Mouse (Mus musculus) splenic B cell, adult 2 months (primary cell): ENCODE measurements around the gene Tnk1.

Source experiments
- DNase-seq: peaks from one replicate; pipeline ENCODE4 v3.0.0-alpha.2; 2011; ENCODE audit warnings: low read depth, low spot score
- H3K27me3 ChIP-seq: 2 replicates; pipeline ENCODE4 v1.6.1; 2012; ENCODE audit warnings: mild to moderate bottlenecking, low read length, moderate library complexity, mixed read lengths; ENCODE audit not compliant: control insufficient read depth, poor library complexity, insufficient read depth, severe bottlenecking
- H3K36me3 ChIP-seq: 2 replicates; pipeline ENCODE4 v1.6.1; 2012; ENCODE audit warnings: mild to moderate bottlenecking, low read length, moderate library complexity, mixed read lengths; ENCODE audit not compliant: control insufficient read depth, poor library complexity, insufficient read depth, severe bottlenecking

The Tnk1 gene

DNA sequence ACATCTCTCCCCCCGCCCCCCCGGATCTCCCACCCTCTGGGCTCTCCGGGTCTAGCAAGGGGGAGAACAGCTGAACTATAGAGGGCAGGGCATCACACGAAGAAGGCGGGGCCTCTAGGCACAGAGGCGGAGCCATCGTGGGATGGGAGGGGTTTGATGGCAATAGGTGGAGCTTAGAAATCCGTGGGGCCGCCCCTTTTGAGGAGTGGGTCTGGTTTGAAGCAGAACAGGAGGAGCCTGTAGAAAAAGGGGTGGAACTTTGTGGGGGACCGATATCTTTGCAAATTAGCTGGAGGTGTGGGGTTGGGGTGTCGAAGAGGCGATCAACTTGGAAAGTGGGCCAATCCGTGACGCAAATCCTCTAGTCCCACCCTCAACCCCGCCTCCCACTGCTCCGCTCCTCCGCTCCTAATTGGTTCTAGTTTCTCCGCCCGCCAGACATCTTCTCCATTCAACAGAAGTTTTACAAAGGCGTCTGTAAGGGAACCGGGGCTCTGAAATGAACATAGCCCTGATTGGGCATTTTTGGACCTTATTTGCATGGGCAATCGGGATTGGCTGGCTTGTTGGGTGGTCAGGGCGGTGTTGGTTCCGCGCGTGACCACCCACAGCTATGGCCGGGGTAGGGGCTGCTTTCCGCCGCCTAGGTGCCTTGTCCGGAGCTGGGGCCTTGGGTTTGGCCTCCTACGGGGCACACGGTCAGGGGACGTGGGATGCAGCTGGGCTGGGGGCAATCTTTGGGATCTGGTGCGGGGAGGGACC is 20.4 kb downstream of the Tnk1 start, which contains the start of gene Tmem256:
Gene Tmem256 (plus strand): TSS at position 563 of the 762 bp plus-strand sequence.
- Histone ChIP-seq H3K36me3 (no peaks in the 10 kb centered on the region), H3K27me3 (no peaks in the 10 kb centered on the region)
- peak; percentile 95 for DNase-seq

DNA sequence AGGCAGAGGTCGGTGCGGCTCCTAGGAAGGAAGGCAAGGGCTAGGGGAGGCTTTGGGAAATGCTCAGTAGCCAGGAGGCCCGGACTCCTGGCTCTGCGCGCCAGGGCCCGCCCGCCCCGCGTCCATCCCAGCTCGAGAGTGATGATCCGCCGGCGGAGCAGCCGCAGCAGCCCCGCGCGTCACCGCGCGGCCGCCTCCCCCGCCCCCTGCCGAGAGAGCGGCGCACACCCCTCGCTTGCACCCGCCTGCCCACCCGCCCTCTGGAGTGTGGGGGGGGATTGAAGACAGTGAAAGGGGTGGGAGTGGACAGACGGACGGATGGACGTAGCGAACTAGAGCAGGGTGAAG is 21.0 kb downstream of the Tnk1 start, which contains the start of gene Nlgn2:
Gene Nlgn2 (minus strand): TSS at position 181 of the 348 bp plus-strand sequence.
- no peaks in the 10 kb centered on the region for H3K36me3 ChIP-seq
- DNase-seq, result no peak
- no peaks in the 10 kb centered on the region for H3K27me3 ChIP-seq

DNA sequence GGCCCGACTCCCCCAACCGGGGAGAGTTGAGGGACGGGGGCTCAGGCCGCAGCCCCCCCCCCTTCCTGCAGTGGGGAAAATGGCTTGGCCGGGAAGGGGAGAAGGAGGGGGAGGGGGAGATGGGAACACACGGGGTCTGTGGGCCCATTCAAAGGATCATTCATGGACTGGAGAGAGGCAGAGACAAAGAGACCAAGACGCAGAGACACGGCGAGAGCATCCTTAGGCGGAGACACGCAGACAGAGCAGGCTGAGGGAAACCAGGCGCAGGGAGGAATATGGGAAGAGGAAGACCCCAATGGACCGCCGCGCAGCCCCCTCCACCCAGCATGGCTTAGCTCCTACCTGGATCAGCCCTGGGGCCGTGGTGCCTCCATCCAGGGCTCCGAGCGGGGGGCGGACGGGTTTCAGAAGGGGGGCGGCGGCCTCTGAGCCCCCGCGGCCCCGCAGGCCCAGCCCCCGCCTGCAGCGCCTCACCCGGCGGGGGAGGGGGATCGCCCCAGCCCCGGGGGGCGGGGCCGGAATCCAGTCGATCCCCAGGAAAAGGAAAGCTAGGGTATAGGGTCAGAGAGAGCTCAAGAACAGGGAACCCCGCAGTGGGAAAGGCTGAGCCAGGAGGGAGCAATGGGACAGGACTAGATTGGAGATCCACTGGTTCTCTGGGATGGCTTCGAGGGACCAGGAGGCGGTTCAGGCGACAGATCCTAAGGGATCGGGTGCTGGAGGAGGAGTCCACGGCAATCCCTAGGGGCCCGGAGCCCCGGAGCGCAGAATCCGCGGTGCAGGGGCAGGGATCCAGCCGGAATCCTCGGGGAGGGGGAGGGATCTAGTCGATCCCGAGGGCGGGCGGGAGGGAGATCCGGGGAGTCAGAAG is 21.6 kb downstream of the Tnk1 start:
- peak; percentile 18 for DNase-seq
- H3K36me3 ChIP-seq, result no peaks in the 10 kb centered on the region
- H3K27me3 ChIP-seq, result no peaks in the 10 kb centered on the region

DNA sequence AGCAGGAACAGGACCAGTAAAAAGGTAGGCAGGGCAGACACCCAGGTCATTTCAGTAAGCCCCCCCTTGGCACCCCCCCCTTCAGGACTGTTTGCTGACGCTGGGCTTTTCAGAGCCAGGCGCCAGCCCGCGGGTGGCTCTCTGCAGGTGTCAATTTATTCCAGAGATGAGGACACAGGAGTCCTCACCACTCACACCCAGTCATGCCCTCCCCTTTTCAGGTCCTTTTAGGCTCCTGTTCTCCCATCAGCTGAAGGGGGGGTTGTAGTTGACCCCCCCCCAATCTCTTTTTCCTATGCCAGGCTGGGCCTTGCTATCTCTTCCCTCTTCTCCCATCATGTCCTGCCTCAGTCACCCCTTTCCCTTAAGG is 22.6 kb downstream of the Tnk1 start:
- no peaks in the 10 kb centered on the region for H3K27me3 ChIP-seq
- DNase-seq, result peak; percentile 18
- H3K36me3 ChIP-seq, result no peaks in the 10 kb centered on the region

DNA sequence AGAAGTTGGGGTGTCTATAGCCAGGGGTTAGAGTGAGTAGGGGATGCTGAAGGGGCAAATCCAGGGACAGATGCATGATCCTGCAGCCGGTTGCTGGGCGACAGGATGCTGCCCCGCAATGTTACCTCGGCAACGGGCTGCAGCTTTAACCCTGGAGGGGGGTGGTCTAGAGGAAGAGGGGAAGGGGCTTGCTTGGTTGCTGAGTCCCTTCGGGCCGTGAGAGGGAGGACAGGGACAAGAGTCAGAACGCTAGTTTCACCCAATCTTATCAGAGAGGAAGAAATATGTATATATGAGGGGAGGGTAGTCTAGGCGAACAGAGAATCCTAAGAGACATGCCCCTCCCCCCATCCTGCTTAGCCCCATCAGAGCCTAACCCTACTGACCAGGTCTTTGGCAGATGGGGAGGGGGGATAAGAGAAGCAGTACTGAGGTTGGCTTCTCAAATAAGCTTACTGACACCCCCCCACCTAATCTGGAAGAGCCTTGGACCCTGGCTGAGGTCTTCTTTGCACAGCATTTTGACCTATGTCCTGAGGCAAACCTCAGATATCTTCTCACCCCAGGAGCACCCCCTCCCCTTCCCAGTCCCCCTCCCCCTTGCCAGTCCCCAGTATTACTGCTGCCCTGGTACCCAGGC is 23.1 kb downstream of the Tnk1 start:
- no peaks in the 10 kb centered on the region for H3K27me3 ChIP-seq
- no peak for DNase-seq
- H3K36me3 ChIP-seq, result no peaks in the 10 kb centered on the region

DNA sequence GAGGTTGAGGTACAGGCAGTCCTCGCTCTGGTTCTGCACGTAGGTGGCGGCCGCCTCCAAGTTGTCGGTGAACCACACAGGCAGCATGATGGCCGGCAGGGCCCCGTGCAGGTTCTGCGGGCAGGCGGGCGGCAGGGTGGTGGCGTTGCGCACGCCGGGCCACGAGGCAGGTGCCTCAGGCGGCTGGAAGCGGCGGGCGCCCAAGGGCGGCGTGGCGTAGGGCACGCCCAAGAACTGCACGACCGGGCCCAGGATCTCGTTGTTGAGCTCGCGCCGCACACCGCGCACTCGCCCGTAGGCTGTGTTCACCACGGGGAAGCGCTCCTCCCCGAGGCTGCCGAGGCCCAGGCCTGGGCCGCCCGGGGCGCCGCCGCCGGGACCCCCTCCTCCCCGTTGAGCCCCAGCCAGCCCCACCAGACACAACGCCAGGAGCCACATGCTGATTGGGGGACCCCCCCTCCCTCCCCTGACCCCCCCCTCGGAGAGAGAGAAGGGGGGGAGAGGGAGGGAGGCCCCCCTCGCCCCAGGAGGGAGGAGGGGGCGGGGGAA is 24.5 kb downstream of the Tnk1 start:
- Histone ChIP-seq H3K27me3 (no peaks in the 10 kb centered on the region), H3K36me3 (no peaks in the 10 kb centered on the region)
- peak; percentile 67 for DNase-seq

DNA sequence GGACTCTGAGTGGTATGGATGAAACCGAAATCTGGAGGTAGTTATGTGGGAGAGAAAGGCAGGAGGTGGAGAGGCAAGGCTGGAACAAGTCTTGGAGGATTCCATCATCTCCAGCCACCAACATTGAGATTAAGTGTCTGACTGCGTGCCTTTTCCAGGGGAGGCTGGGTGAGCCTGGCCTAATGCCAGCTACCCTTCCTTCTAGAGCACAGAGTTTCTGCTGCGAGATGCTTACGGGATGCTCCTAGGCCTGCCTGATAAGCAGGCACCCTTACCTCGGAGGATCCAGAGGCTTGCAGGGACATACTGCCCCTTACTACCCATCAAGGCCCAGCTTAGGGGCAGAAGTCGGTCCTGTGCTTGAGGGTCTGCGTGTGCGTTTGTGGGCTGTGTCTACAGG is 25.0 kb downstream of the Tnk1 start:
- no peak for DNase-seq
- Histone ChIP-seq H3K27me3 (no peaks in the 10 kb centered on the region), H3K36me3 (no peaks in the 10 kb centered on the region)

DNA sequence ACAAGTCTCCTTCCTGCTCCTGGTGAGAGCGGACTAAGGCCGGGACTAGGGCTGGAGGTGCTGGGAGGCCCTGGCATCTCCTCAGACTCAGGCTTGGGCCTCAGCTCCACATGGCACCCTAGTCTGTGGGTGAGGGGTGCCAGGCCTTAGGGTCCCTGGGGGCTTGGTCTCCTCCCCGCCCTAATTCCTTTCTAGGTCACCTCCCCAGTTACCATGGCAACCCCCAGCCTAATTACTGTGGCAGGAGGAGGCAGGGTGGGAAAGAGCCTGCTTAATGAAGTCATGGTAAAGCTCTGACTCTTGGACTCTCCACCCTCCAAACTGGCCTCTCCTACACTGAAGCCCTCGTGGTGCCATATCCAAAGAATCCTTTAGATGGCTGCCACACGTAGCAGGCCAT is 29.7 kb downstream of the Tnk1 start:
- H3K27me3 ChIP-seq, result no peaks in the 10 kb centered on the region
- H3K36me3 ChIP-seq, result no peaks in the 10 kb centered on the region
- DNase-seq, result no peak

DNA sequence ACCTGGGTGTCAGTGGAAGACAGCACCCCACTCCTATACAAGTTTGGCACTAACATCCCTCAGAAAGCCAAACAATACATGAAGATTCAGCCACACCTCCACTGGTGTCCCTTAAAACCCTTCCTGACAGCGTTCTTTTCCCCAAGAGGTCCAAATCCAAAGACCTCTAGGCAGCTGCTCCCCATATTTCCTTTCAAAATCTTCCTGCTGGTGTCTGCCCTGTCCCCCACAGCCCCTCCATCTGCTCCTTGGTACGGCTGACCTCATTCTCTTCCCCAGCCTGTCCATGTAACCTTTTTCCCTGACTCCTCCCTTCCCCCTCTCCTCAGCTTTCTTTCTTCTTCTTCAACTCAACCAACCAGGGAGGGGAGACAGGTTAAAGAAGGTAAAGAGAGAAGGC is 35.1 kb downstream of the Tnk1 start:
- no peaks in the 10 kb centered on the region for H3K27me3 ChIP-seq
- no peaks in the 10 kb centered on the region for H3K36me3 ChIP-seq
- DNase-seq, result no peak

DNA sequence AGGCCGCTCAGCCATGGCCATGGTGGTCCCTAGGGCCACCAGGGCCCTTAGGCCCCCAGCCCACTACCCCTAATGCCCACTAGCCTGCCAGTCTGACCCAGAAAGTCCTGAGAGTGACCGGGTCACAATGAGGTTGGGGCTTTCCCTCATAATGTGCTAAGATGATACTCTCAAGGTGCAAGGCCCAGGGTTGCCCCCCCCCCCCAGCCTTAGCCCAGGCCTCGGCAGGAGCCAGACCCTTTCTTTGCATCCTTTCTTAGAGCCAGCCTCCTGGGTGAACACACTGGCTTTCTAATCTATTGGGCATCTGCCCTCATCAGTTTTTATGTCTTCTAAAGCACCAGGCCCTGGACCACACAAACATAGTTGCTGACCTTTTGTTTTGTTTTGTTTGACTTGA is 36.5 kb downstream of the Tnk1 start, which contains the start of gene Spem1:
Gene Spem1 (minus strand): TSS at position 101 of the 400 bp plus-strand sequence.
- Histone ChIP-seq H3K27me3 (no peaks in the 10 kb centered on the region), H3K36me3 (no peaks in the 10 kb centered on the region)
- no peak for DNase-seq

DNA sequence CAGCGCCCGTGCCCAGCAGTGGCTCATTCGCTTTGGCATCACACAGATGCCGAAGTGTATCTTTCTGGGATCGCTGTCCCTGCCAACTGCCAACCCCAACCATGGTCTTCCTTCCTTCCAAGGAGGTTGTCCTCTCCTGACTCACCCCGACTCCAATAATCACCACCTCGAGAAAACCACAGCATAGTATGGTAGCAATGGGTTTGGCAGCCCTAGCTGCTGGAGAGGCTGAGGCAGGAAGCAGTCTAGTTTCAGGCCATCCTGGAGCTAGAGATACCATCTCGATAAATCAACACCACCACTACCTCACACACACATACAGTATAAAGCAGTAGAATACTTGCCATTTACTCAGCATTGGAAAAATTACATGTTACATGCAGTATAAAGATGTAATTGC is 39.7 kb downstream of the Tnk1 start:
- H3K27me3 ChIP-seq, result no peaks in the 10 kb centered on the region
- DNase-seq, result no peak
- no peaks in the 10 kb centered on the region for H3K36me3 ChIP-seq

DNA sequence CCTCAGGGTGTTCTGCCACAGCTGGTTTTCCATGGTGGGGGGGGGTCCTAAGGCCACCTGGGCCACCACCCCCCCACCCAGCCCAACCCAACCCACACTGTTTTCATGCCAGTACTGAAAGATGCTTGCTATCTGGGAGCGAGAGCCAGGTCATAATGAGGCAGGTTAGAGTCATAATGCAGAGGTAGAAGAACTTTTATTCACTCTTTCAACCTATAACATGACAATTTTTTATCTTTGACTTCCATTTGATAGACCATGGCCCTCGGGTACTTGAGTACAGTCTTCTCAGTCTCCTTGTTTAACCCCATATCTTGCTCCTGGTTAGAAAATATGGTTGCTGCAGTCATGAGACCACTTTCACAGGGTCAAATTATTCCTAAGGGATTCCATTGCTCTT is 40.2 kb downstream of the Tnk1 start, which contains the start of gene Spem2:
Gene Spem2 (minus strand): TSS at position 101 of the 400 bp plus-strand sequence.
- no peaks in the 10 kb centered on the region for H3K36me3 ChIP-seq
- no peaks in the 10 kb centered on the region for H3K27me3 ChIP-seq
- no peak for DNase-seq

DNA sequence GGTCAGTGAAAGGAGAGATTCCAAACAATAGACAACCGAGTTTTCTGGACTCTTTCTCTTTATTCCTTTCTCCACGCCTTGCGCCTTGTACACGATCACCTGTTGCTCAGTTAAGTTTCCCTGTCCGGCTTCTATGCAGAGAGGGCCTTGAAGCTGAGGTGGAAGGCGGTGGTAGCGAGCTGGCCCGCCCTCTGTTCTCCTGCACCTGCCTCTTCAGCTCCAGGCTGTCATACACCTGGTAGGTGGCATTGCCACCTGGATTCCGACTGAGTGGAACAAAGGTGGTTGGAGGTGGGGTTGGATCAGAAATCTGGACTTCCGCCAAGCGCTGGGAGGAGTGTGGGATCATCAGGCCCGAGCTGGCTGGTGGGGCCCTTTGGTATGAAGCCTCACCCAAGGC is 42.0 kb downstream of the Tnk1 start:
- Histone ChIP-seq H3K36me3 (no peaks in the 10 kb centered on the region), H3K27me3 (no peaks in the 10 kb centered on the region)
- DNase-seq, result no peak

DNA sequence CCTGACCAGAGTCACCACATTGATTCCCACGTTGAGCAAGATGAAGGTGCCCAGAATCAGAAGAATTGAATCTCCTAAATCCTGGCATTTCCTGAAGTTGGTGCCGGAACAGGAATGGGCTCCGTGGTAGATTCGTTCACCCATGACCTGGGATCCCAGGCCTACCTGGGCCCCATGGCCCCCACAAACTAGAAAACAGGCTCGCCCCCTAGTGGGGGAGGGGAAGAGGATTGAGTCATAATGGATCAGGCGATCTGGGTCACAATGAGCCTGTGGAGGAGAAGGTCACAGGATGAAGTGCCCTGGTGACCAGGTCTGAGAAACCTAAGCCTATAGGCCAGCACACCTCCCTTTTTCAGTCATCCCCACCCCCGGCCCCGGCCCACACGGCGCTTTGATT is 43.4 kb downstream of the Tnk1 start, which contains the start of gene Gm39566:
Gene Gm39566 (minus strand): TSS at position 144 of the 400 bp plus-strand sequence.
- Histone ChIP-seq H3K27me3 (no peaks in the 10 kb centered on the region), H3K36me3 (no peaks in the 10 kb centered on the region)
- DNase-seq, result no peak
